Mouse (Mus musculus) small intestine, adult 2 months (tissue): ENCODE data around the gene Car5a.

Source experiments
- CTCF ChIP-seq: fragments of 200-500 bp; IDR thresholded peaks from 2 replicates; pipeline ENCODE4 v1.5.1; 2012; ENCODE audit warnings: low read depth, mild to moderate bottlenecking, control low read depth, inconsistent platforms, low read length, moderate library complexity, mixed read lengths; ENCODE audit not compliant: insufficient replicate concordance, insufficient read length; ENCODE audit errors: extremely low read depth
- POLR2A ChIP-seq: fragments of 200-500 bp; IDR thresholded peaks from 2 replicates; pipeline ENCODE4 v1.6.1; 2012; ENCODE audit warnings: low read depth, mild to moderate bottlenecking, control low read depth, inconsistent platforms, low read length, moderate library complexity

- TF ChIP-seq CTCF (no peak), POLR2A (no peak)
Observed at GRCm38 (mm10) chr8:121934923-121935322, 9.8 kb downstream of the Car5a start.
